Mouse (Mus musculus) gastrocnemius, postnatal 25 days (tissue): ENCODE results near the gene Olfr1288. TPM values are rescaled to one million over a fixed set of nuclear protein-coding genes. Genes with fewer than 3 reads are reported as not detected.

Experiments used
- DNase-seq: peaks from one replicate; pipeline ENCODE4 v3.0.0; 2022
- long read RNA-seq, 2 experiments: library from polyadenylated mRNA; stranded (forward); transcript quantifications; one replicate each; pipeline ENCODE4 v2.0.0; 2021
- total RNA-seq, 2 experiments: library from RNA; stranded (reverse); gene quantifications; 1 replicate in 1 of 2; 2 replicates in 1 of 2; pipeline ENCODE4 v1.2.3; 2021

Olfr1288 gene
- not detected for total RNA-seq
- long read RNA-seq, experiment 1 = 0 reads
- long read RNA-seq, experiment 2 = 0 reads

GRCm38 (mm10) chr2:111473801-111474200, at the start of gene Olfr1288:
Gene Olfr1288, plus strand, starts transcription at chr2:111474101.
- DNase-seq = no peak

- no peak for DNase-seq
Measured at GRCm38 (mm10) chr2:111448842-111449241, 25.1 kb upstream of the Olfr1288 start, which contains the start of gene Olfr1287. Gene Olfr1287, plus strand, starts transcription at chr2:111449142.

DNA sequence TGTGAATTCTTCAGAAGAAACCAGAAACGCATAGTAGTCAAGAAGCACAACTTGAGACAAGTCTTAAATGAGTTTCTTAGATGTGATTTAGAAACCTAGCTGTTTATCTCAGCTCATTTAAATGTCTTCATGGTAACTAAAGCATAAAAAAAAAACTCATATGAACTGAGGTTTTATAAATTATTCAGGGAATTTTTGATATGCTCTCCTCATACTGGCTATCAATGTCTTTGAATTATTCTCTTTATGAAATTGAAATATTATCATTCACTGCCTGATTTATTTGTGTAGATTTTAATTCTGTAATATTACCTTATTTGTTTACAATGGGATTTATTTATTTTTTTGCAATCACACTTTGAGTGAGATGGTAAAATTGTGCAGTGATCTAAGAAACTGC, 6.6 kb downstream of the Olfr1288 start, which contains the start of gene Olfr1289:
Olfr1289 (plus strand) TSS at position 301 of the 400 bp plus-strand sequence.
- DNase-seq = no peak

- no peak for DNase-seq
Measured at GRCm38 (mm10) chr2:111493729-111494128, 19.8 kb downstream of the Olfr1288 start, which contains the start of gene Olfr1290. Gene Olfr1290, minus strand, starts transcription at chr2:111493829.

DNA sequence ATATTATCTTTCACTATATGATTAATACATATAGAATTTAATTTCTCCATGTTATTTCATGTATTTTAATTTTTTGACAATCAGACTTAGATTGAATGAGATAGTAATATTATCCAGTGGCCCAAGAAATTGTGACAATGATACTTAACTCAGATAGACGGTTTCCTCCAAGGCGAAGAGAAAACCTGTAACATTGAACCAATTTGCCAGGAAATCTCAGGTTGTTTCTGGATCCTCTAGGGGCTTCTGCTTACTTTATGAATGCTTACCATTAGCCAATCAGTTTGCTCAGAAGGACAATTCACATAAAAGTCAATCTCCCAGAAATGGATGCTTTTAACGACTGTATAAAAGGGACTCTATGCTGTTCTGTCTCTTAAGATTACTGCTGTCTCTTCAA, 23.0 kb downstream of the Olfr1288 start, which contains the start of gene Olfr1291-ps1:
Olfr1291-ps1 (plus strand) TSS at position 301 of the 400 bp plus-strand sequence.
- DNase-seq = no peak

DNA sequence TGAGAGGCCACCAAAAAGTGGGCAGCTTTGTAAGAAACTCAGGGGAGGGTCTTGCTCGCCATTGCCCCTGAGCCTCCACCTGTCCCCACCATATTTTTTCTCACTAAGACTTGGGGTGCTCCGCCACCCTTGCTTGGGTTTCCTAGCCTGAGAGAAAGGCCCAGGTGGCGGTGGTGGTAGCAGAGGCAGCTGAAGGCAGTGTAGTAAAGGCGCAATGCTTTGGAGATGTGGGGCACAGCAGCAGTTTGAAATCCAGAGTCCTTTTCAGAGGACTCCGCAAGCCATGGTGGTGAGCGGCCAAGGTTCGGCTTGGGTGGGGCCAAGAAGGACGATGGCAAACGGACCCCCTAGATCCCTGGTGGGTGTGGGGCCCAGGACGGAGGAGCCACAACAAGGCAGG, 43.5 kb downstream of the Olfr1288 start:
- no peak for DNase-seq

GRCm38 (mm10) chr2:111524903-111525302, 51.0 kb downstream of the Olfr1288 start, which contains the start of gene Olfr1293-ps:
Gene Olfr1293-ps, plus strand, starts transcription at chr2:111525203.
- DNase-seq = no peak

Other genes with a start within 250 kb of the Olfr1288 start
- not detected for gene 4930430A15Rik, start 244.5 kb upstream of the Olfr1288 start, total RNA-seq
- gene Olfr1275, start 238.8 kb upstream of the Olfr1288 start, total RNA-seq = not detected
- gene Olfr1276, start 219.6 kb upstream of the Olfr1288 start, total RNA-seq = not detected
- gene Olfr1277, start 200.0 kb upstream of the Olfr1288 start, total RNA-seq = not detected
- gene Olfr1278, start 184.0 kb upstream of the Olfr1288 start, total RNA-seq = not detected
- gene Olfr1279, start 173.5 kb upstream of the Olfr1288 start, total RNA-seq = not detected
- not detected for gene Olfr1280, start 160.1 kb upstream of the Olfr1288 start, total RNA-seq
- gene Olfr1281, start 147.6 kb upstream of the Olfr1288 start, total RNA-seq = not detected
- not detected for gene Olfr1282, start 138.0 kb upstream of the Olfr1288 start, total RNA-seq
- gene Olfr1283, start 107.3 kb upstream of the Olfr1288 start, total RNA-seq = not detected
- not detected for gene Olfr1284, start 98.6 kb upstream of the Olfr1288 start, total RNA-seq
- not detected for gene Olfr1286, start 51.0 kb upstream of the Olfr1288 start, total RNA-seq
- gene Olfr1287, start 25.0 kb upstream of the Olfr1288 start, total RNA-seq = not detected
- gene Olfr1289, start 6.7 kb downstream of the Olfr1288 start, total RNA-seq = not detected
- gene Olfr1290, start 19.7 kb downstream of the Olfr1288 start, total RNA-seq = not detected
- not detected for gene Olfr1291-ps1, start 23.1 kb downstream of the Olfr1288 start, total RNA-seq
- gene Olfr1293-ps, start 51.1 kb downstream of the Olfr1288 start, total RNA-seq = not detected
- gene Olfr1294, start 66.2 kb downstream of the Olfr1288 start, total RNA-seq = not detected
- gene Olfr1295, start 95.6 kb downstream of the Olfr1288 start, total RNA-seq = not detected
- gene Olfr1297, start 152.4 kb downstream of the Olfr1288 start, total RNA-seq = not detected
- gene Olfr1298, start 175.1 kb downstream of the Olfr1288 start, total RNA-seq = not detected
- not detected for gene Olfr1299, start 187.3 kb downstream of the Olfr1288 start, total RNA-seq